Mouse (Mus musculus) limb, embryonic 12.5 days (tissue): Measurements from ENCODE around the gene Plxnc1. TPM values are rescaled to one million over a fixed set of nuclear protein-coding genes. Genes with fewer than 3 reads are reported as not detected.

Source experiments
- ATAC-seq: fragments of 200-750 bp; cut with Nextera tagmentation; 2 replicates; pipeline ENCODE4 v1.8.0; 2017; ENCODE audit warnings: low read depth, moderate TSS enrichment; ENCODE audit not compliant: insufficient number of reproducible peaks, insufficient read depth, low FRiP score, low TSS enrichment
- H3K27ac ChIP-seq: fragments of 300-500 bp; sonication (generic); 2 replicates; pipeline ENCODE4 v1.5.1; 2016; ENCODE audit warnings: mild to moderate bottlenecking, moderate library complexity
- H3K27me3 ChIP-seq: fragments of 300-500 bp; sonication (generic); 2 replicates; pipeline ENCODE4 v1.6.1; 2016; ENCODE audit warnings: mild to moderate bottlenecking, moderate library complexity
- H3K36me3 ChIP-seq: fragments of 300-500 bp; sonication (generic); 2 replicates; pipeline ENCODE4 v1.6.1; 2016; ENCODE audit warnings: mild to moderate bottlenecking, moderate library complexity
- H3K4me1 ChIP-seq: fragments of 300-500 bp; sonication (generic); replicated peaks from 2 replicates; pipeline ENCODE4 v1.6.1; 2016
- H3K4me2 ChIP-seq: fragments of 300-500 bp; sonication (generic); 2 replicates; pipeline ENCODE4 v1.6.1; 2016; ENCODE audit warnings: mild to moderate bottlenecking, moderate library complexity
- H3K4me3 ChIP-seq: fragments of 300-500 bp; sonication (generic); replicated peaks from 2 replicates; pipeline ENCODE4 v1.5.1; 2016; ENCODE audit warnings: mild to moderate bottlenecking
- H3K9ac ChIP-seq: fragments of 300-500 bp; sonication (generic); replicated peaks from 2 replicates; pipeline ENCODE4 v1.6.1; 2016; ENCODE audit warnings: mild to moderate bottlenecking, moderate library complexity
- H3K9me3 ChIP-seq: fragments of 300-500 bp; sonication (generic); 2 replicates; pipeline ENCODE4 v1.6.1; 2016; ENCODE audit warnings: mild to moderate bottlenecking, moderate library complexity
- WGBS: fragments of 180-500 bp; shearing (Covaris S2); methylation state at CpG from one replicate; pipeline ENCODE4 v1.1.7; 2016; 5-methylcytosine and 5-hydroxymethylcytosine counted together
- polyA plus RNA-seq: library from polyadenylated mRNA; unstranded; fragments of >200 nt; fragmentation: Nextera tagmentation; extraction: Ambion mirVana; gene quantifications from 2 replicates; pipeline ENCODE4 v1.2.1, GENCODE M21; 2016

Plxnc1 gene
- polyA plus RNA-seq, 1 experiment from 2014 or later = 1.3 TPM

- Histone ChIP-seq H3K36me3 (no peaks in the 10 kb centered on the region), H3K9me3 (no peaks in the 10 kb centered on the region), H3K9ac (no peak overlapping the region), H3K27ac (no peak overlapping the region), H3K4me3 (no peak overlapping the region), H3K4me1 (no peaks in the 10 kb centered on the region), H3K27me3 (peaks cover 7% of the 10 kb centered on the region; the same call in 1 of the 2 replicates), H3K4me2 (no peak overlapping the region)
- no peak for ATAC-seq
- 87% methylated on average over 8 of the region's 8 CpGs for WGBS
Observed at GRCm38 (mm10) chr10:94846501-94847105, 98.0 kb downstream of the Plxnc1 start.

- H3K4me3 ChIP-seq = no peak overlapping the region
- 81% methylated on average over 6 of the region's 6 CpGs for WGBS
- H3K9me3 ChIP-seq = no peaks in the 10 kb centered on the region
Observed at GRCm38 (mm10) chr10:94844692-94845091, 99.9 kb downstream of the Plxnc1 start.

DNA sequence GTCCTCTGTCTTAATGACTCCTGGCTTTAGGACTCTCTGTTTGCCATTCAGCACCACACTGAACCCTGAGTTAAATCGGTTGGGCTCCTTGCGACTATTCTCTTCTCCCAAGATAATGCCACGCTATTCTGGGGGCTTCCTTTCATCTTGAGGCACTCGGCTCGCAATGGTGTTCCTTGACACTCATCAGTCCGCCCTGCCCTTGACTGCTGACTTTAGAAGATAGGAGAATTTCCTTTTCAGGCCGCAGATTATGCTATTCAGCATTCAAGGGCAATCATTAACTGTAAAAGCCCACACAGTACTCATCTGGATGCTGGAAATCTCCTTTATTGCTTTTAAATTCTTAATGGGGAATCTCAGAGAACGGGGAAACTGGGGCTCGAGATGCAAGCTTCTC, 108.8 kb downstream of the Plxnc1 start:
- no peaks in the 10 kb centered on the region for H3K4me1 ChIP-seq
- no peak for ATAC-seq
- H3K27ac ChIP-seq = no peak overlapping the region
- no peaks in the 10 kb centered on the region for H3K9me3 ChIP-seq
- no peaks in the 10 kb centered on the region for H3K27me3 ChIP-seq
- no peaks in the 10 kb centered on the region for H3K36me3 ChIP-seq
- no peak overlapping the region for H3K4me2 ChIP-seq
- no peak overlapping the region for H3K4me3 ChIP-seq
- WGBS = 78% methylated on average over 9 of the region's 9 CpGs
- no peak overlapping the region for H3K9ac ChIP-seq

More at GRCm38 (mm10) chr10:94844692-94845091, 99.9 kb downstream of the Plxnc1 start:
- Histone ChIP-seq H3K9ac (no peak overlapping the region), H3K27ac (no peak overlapping the region), H3K27me3 (peaks cover 3% of the 10 kb centered on the region; the same call in 1 of the 2 replicates), H3K36me3 (no peaks in the 10 kb centered on the region), H3K4me2 (no peak overlapping the region), H3K4me1 (no peaks in the 10 kb centered on the region)
- ATAC-seq = no peak

- peak overlapping the region; percentile 67 for H3K27ac ChIP-seq
- H3K9me3 ChIP-seq = no peaks in the 10 kb centered on the region
- peaks cover 30% of the 10 kb centered on the region for H3K4me1 ChIP-seq
- no peak overlapping the region for H3K4me2 ChIP-seq
- no peak overlapping the region for H3K4me3 ChIP-seq
- 77% methylated on average over 6 of the region's 6 CpGs for whole genome bisulfite sequencing
- no peaks in the 10 kb centered on the region for H3K36me3 ChIP-seq
- peak; percentile 60; the same call in 1 of the 2 replicates for ATAC-seq
- no peak overlapping the region for H3K9ac ChIP-seq
- H3K27me3 ChIP-seq = no peaks in the 10 kb centered on the region
Observed at GRCm38 (mm10) chr10:94829407-94829806, 115.2 kb downstream of the Plxnc1 start.

GRCm38 (mm10) chr10:94828734-94829230, 115.9 kb downstream of the Plxnc1 start:
- Histone ChIP-seq H3K9ac (no peak overlapping the region), H3K27me3 (no peaks in the 10 kb centered on the region), H3K36me3 (no peaks in the 10 kb centered on the region), H3K9me3 (no peaks in the 10 kb centered on the region), H3K4me3 (no peak overlapping the region), H3K4me1 (peaks cover 36% of the 10 kb centered on the region), H3K27ac (no peak overlapping the region), H3K4me2 (no peak overlapping the region)
- 86% methylated on average over 7 of the region's 7 CpGs for WGBS
- no peak for ATAC-seq

DNA sequence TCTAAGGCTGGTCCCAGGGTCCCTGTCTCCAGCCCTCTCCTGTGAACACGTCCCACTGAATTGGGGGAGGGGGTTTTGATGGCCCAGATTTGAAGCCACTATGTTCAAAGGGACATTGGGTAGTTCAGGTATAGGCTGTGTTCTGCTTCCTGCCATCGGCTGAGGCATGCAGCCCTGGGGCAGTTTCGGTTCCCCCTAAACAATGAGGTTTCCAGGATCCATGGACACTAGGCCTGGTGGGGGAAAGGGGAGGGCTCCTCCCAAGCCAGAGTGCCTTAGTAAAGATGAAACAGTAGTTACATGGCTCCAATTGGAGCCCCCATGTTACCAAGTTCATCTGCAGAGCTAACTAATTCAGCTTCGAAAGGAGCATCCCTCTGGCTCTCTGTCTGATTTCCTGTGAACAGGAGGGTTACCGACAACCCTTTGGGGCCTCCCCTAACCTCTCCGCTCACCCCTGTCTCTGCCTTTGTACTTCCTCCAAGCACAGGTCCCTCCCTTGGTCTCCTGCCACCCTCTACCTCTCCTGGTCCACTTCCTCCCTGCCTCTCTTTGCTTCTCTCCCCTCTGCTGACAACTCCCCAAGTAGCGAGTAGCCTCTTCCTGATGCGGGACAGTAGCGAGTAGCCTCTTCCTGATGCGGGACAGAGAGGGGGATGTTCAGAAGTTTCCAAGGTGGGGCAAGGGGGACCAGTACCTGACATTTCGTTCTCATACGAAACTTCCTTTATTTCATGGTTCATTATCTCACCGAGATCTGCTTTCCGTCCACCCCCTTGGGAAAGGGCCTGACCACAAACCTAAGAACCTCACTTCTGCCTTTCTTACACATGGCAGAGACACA, 116.5 kb downstream of the Plxnc1 start:
- ATAC-seq = no peak
- no peak overlapping the region for H3K4me3 ChIP-seq
- H3K9me3 ChIP-seq = no peaks in the 10 kb centered on the region
- WGBS = 86% methylated on average over 14 of the region's 14 CpGs
- H3K9ac ChIP-seq = no peak overlapping the region
- H3K4me1 ChIP-seq = peaks cover 43% of the 10 kb centered on the region
- H3K27me3 ChIP-seq = no peaks in the 10 kb centered on the region
- H3K27ac ChIP-seq = no peak overlapping the region
- H3K36me3 ChIP-seq = no peaks in the 10 kb centered on the region
- H3K4me2 ChIP-seq = no peak overlapping the region

DNA sequence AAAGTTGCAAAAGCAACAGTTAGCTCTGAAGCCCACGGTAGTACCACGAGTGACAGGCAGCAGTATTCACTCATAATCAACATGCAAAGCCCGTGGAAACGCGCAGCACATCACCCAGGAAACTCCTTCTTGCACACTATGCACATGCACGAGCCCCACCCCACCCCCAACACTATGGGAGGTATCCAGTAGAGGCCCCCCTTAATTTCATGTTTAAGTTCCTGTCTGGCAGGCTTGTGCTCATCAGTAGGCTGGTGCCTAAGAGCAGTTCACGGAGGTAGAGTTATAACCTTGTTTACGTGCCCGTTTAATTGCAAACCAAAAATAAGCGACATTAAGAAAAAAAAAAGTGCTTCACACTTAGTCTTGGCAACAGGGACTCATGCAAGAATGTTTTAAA, 117.3 kb downstream of the Plxnc1 start:
- Histone ChIP-seq H3K4me2 (no peak overlapping the region), H3K9ac (no peak overlapping the region), H3K9me3 (no peaks in the 10 kb centered on the region), H3K27ac (no peak overlapping the region), H3K27me3 (no peaks in the 10 kb centered on the region), H3K36me3 (no peaks in the 10 kb centered on the region), H3K4me3 (no peak overlapping the region), H3K4me1 (peaks cover 43% of the 10 kb centered on the region)
- 73% methylated on average over 10 of the region's 10 CpGs for WGBS
- ATAC-seq = no peak

- Histone ChIP-seq H3K9me3 (no peaks in the 10 kb centered on the region), H3K27ac (no peak overlapping the region), H3K4me1 (peaks cover 43% of the 10 kb centered on the region), H3K27me3 (no peaks in the 10 kb centered on the region), H3K4me2 (no peak overlapping the region), H3K36me3 (no peaks in the 10 kb centered on the region), H3K9ac (no peak overlapping the region), H3K4me3 (no peak overlapping the region)
- WGBS = 79% methylated on average over 12 of the region's 12 CpGs
- ATAC-seq = no peak
Observed at GRCm38 (mm10) chr10:94826436-94826835, 118.2 kb downstream of the Plxnc1 start.

DNA sequence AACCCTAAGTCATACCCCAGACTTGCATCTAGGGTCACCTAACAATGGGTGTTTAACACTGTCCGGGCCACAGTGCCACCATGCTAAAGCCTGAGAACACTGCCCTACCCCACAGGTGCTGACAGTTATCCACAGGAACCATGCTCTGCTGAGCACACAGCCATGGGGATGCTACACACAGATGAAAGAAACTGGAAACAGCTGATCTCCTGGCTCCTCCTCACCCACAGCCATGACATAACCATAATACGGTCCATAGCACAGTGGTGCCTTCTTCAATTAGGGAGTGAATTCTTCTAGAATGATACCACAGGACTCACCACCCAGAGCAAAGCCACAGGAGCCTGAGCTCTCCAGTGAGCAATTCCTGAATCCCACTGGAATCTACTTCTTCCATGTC, 118.7 kb downstream of the Plxnc1 start:
- WGBS = 90% methylated on average over 2 of the region's 2 CpGs
- Histone ChIP-seq H3K4me2 (no peak overlapping the region), H3K4me1 (peaks cover 43% of the 10 kb centered on the region), H3K4me3 (no peak overlapping the region), H3K36me3 (no peaks in the 10 kb centered on the region), H3K27ac (no peak overlapping the region), H3K9me3 (no peaks in the 10 kb centered on the region), H3K27me3 (no peaks in the 10 kb centered on the region), H3K9ac (no peak overlapping the region)
- no peak for ATAC-seq

GRCm38 (mm10) chr10:94823971-94824760, 120.5 kb downstream of the Plxnc1 start:
- no peaks in the 10 kb centered on the region for H3K36me3 ChIP-seq
- WGBS = 13% methylated on average over 11 of the region's 11 CpGs
- ATAC-seq = peak; percentile 72
- H3K9ac ChIP-seq = 0 out of 2 replicates have a peak overlapping the region, but pooled peaks have one; percentile 4
- H3K27me3 ChIP-seq = no peaks in the 10 kb centered on the region
- no peaks in the 10 kb centered on the region for H3K9me3 ChIP-seq
- H3K4me1 ChIP-seq = peaks cover 39% of the 10 kb centered on the region
- H3K4me2 ChIP-seq = peak overlapping the region; percentile 37
- H3K27ac ChIP-seq = peak overlapping the region; percentile 82
- H3K4me3 ChIP-seq = no peak overlapping the region
